Mouse (Mus musculus) heart, adult 2 months (tissue): ENCODE data around the gene Map7. TPM values are rescaled to one million over a fixed set of nuclear protein-coding genes. Genes with fewer than 3 reads are reported as not detected.

Experiments used
- DNase-seq, 2 experiments: peaks; one replicate each; pipeline ENCODE4 v3.0.0; 2021
- H3K27ac ChIP-seq: fragments of 200-600 bp; 2 replicates; pipeline ENCODE4 v1.8.1; 2022
- H3K27me3 ChIP-seq: fragments of 200-500 bp; 2 replicates; pipeline ENCODE4 v1.6.1; 2012; ENCODE audit warnings: mild to moderate bottlenecking, low read length, inconsistent platforms, mixed read lengths; ENCODE audit not compliant: control insufficient read depth, insufficient read depth
- H3K36me3 ChIP-seq: fragments of 200-500 bp; 2 replicates; pipeline ENCODE4 v1.6.1; 2012; ENCODE audit warnings: low read length, inconsistent platforms; ENCODE audit not compliant: control insufficient read depth, insufficient read depth
- H3K4me1 ChIP-seq: fragments of 200-500 bp; 2 replicates; pipeline ENCODE4 v1.6.1; 2011; ENCODE audit warnings: low read length; ENCODE audit not compliant: control insufficient read depth, insufficient read depth
- H3K4me3 ChIP-seq: fragments of 200-600 bp; 2 replicates; pipeline ENCODE4 v1.8.1; 2022
- H3K79me2 ChIP-seq: fragments of 200-500 bp; replicated peaks from 2 replicates; pipeline ENCODE4 v1.6.1; 2012; ENCODE audit warnings: mild to moderate bottlenecking, inconsistent platforms, low read length, moderate library complexity, mixed read lengths; ENCODE audit not compliant: control insufficient read depth, insufficient read depth
- H3K9ac ChIP-seq: fragments of 200-500 bp; 2 replicates; pipeline ENCODE4 v1.6.1; 2012; ENCODE audit warnings: low read depth, mild to moderate bottlenecking, control low read depth, inconsistent platforms, low read length, mixed read lengths
- CTCF ChIP-seq: fragments of 200-600 bp; IDR thresholded peaks from 2 replicates; pipeline ENCODE4 v1.8.1; 2022; ENCODE audit warnings: antibody characterized with exemption, mild to moderate bottlenecking, moderate library complexity
- EP300 ChIP-seq: fragments of 200-500 bp; IDR thresholded peaks from 2 replicates; pipeline ENCODE4 v1.6.1; 2011; ENCODE audit warnings: low read depth, low read length, control low read depth; ENCODE audit not compliant: insufficient read depth
- POLR2A ChIP-seq: fragments of 200-500 bp; IDR thresholded peaks from 2 replicates; pipeline ENCODE4 v1.6.1; 2011; ENCODE audit warnings: mild to moderate bottlenecking, low read depth, low read length, control low read depth; ENCODE audit not compliant: insufficient read depth
- WGBS: fragments of 180-500 bp; shearing (Covaris S2); methylation state at CpG from one replicate; pipeline ENCODE4 v1.1.7; 2018; 5-methylcytosine and 5-hydroxymethylcytosine counted together
- intact Hi-C: fragments of 180-260 bp; cut with DNase I; formaldehyde crosslinking; loops from one replicate; pipeline ENCODE4 v1.15.1; 2025
- polyA plus RNA-seq: library from polyadenylated mRNA; depleted of rRNA; stranded (reverse); fragments of >200 nt; gene quantifications from 2 replicates; pipeline ENCODE4 v1.2.3, GENCODE M21; 2012
- total RNA-seq, 2 experiments: library from RNA; stranded (reverse); gene quantifications; 2 replicates each; pipeline ENCODE4 v1.2.3; 2021

Map7 gene
- total and polyA plus RNA-seq, 3 experiments, result 6.6 to 19.3 (median 17.9) TPM

- Histone ChIP-seq H3K4me1 (peaks cover 6% of the 10 kb centered on the region; the same call in 1 of the 2 replicates), H3K27me3 (no peaks in the 10 kb centered on the region), H3K36me3 (no peaks in the 10 kb centered on the region), H3K79me2 (no peaks in the 10 kb centered on the region), H3K9ac (no peak overlapping the region), H3K4me3 (no peak overlapping the region), H3K27ac (peak overlapping the region; percentile 5)
- no peak for DNase-seq
- intact Hi-C loops, result no loop called here
- WGBS, result 60% methylated on average over 4 of the region's 4 CpGs
- TF ChIP-seq POLR2A (no peak), CTCF (no peak), EP300 (no peak)
These were observed 37.0 kb downstream of the Map7 start for GRCm38 (mm10) chr10:20185264-20185663.

GRCm38 (mm10) chr10:20185806-20186205 lies 37.5 kb downstream of the Map7 start:
- peak overlapping the region; percentile 1 for H3K27ac ChIP-seq

DNA sequence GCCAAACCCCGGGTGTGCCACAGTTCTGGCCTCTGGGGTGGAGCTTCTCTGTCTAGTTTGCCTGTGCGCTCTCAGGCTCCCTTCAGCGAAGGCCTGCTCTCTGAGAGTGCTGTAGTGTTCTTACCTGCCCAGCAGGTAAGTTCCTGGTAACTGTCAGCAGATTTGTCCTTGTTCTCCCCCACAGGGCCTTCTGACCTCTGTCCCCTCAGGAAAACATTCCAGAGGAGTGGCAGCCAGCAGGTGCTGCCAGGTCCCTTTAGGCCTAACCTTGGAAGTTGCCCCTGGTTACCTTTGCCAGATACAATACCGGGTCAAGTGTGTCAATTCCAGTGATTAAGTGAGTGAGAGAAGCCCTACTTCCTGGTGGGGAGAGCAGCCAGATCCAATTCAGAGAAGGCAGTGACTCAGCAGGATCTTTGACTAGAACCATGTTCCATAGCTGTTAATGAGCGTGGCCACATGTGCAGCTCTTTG lies 38.6 kb downstream of the Map7 start:
- Histone ChIP-seq H3K27me3 (no peaks in the 10 kb centered on the region), H3K36me3 (no peaks in the 10 kb centered on the region), H3K4me3 (no peak overlapping the region), H3K4me1 (peaks cover 5% of the 10 kb centered on the region; the same call in 1 of the 2 replicates), H3K27ac (peak overlapping the region; percentile 28), H3K79me2 (no peaks in the 10 kb centered on the region), H3K9ac (no peak overlapping the region)
- WGBS, result 81% methylated on average over 5 of the region's 5 CpGs
- peak in 1 of 2 experiments; percentile 8 for DNase-seq
- TF ChIP-seq POLR2A (no peak), CTCF (no peak), EP300 (no peak)
- intact Hi-C loops, result no loop called here

More at GRCm38 (mm10) chr10:20185806-20186205, 37.5 kb downstream of the Map7 start:
- H3K9ac ChIP-seq, result no peak overlapping the region
- H3K4me1 ChIP-seq, result peaks cover 6% of the 10 kb centered on the region; the same call in 1 of the 2 replicates
- H3K36me3 ChIP-seq, result no peaks in the 10 kb centered on the region
- H3K27me3 ChIP-seq, result no peaks in the 10 kb centered on the region
- DNase-seq, result no peak
- TF ChIP-seq CTCF (no peak), POLR2A (no peak), EP300 (no peak)
- no peak overlapping the region for H3K4me3 ChIP-seq
- intact Hi-C loops, result no loop called here
- H3K79me2 ChIP-seq, result no peaks in the 10 kb centered on the region
- 87% methylated on average over 2 of the region's 2 CpGs for WGBS

GRCm38 (mm10) chr10:20190139-20190747 lies 42.0 kb downstream of the Map7 start:
- intact Hi-C loops, result no loop called here
- H3K4me3 ChIP-seq, result no peak overlapping the region
- no peak for DNase-seq

GRCm38 (mm10) chr10:20194847-20195540 lies 46.7 kb downstream of the Map7 start:
- Histone ChIP-seq H3K9ac (no peak overlapping the region), H3K4me1 (peaks cover 4% of the 10 kb centered on the region; the same call in 1 of the 2 replicates)

More at GRCm38 (mm10) chr10:20190139-20190747, 42.0 kb downstream of the Map7 start:
- Histone ChIP-seq H3K27me3 (no peaks in the 10 kb centered on the region), H3K79me2 (no peaks in the 10 kb centered on the region), H3K4me1 (peaks cover 4% of the 10 kb centered on the region; the same call in 1 of the 2 replicates), H3K27ac (peak overlapping the region; percentile 53), H3K9ac (no peak overlapping the region), H3K36me3 (no peaks in the 10 kb centered on the region)
- no peak for TF ChIP-seq CTCF
- TF ChIP-seq EP300, result no peak
- TF ChIP-seq POLR2A, result no peak
- WGBS, result 70% methylated on average over 6 of the region's 6 CpGs

More at GRCm38 (mm10) chr10:20194847-20195540, 46.7 kb downstream of the Map7 start:
- no peaks in the 10 kb centered on the region for H3K79me2 ChIP-seq
- intact Hi-C loops, result no loop called here
- WGBS, result 60% methylated on average over 13 of the region's 13 CpGs
- H3K36me3 ChIP-seq, result no peaks in the 10 kb centered on the region
- no peaks in the 10 kb centered on the region for H3K27me3 ChIP-seq
- no peak overlapping the region for H3K27ac ChIP-seq
- no peak overlapping the region for H3K4me3 ChIP-seq
- DNase-seq, result no peak
- TF ChIP-seq EP300 (no peak), POLR2A (no peak), CTCF (no peak)
